In genomic region chr2:157288996-157289395, GRCm38 (mm10) we compare ENCODE assay signal across 33 mouse cellular contexts. TPM values are rescaled to one million over a fixed set of nuclear protein-coding genes. Genes with fewer than 3 reads are reported as not detected.
DNase-seq lines count a peak whose midpoint lies in the region; ATAC-seq and TF ChIP-seq lines count a peak whose summit lies in the region.
"Had no signal": no experiment of that assay in that cellular context is flagged by ENCODE, and none has a peak within 500 bp of the region (broad histone marks: within the 10 kb centered on the region; RNA-seq: fewer than 3 reads in every experiment).

No protein-coding gene starts in this region.

- TF ChIP-seq CTCF in lung, adult 2 months (IDR thresholded peaks at IDR 0.05; ENCODE audit: insufficient read depth, low read length) = no peak

- H3K36me3 ChIP-seq in liver, embryonic 11.5 days (ENCODE audit: control insufficient read depth, insufficient read depth, low read length) = peaks cover 49% of the 10 kb centered on the region
- H3K36me3 ChIP-seq in liver, embryonic 16.5 days (ENCODE audit: control insufficient read depth, insufficient read depth) = peaks cover 47% of the 10 kb centered on the region

- H3K27me3 ChIP-seq in liver, embryonic 11.5 days (replicated peaks; ENCODE audit: control insufficient read depth, insufficient read depth, low read length) = no peaks in the 10 kb centered on the region
- H3K27me3 ChIP-seq in liver, embryonic 16.5 days (ENCODE audit: control insufficient read depth, insufficient read depth, low read depth, low read length) = no peaks in the 10 kb centered on the region
- H3K27me3 ChIP-seq: CH12.LX; embryonic facial prominence, embryonic 15.5 days; limb, embryonic 15.5 days; midbrain, embryonic 13.5 days; neural tube, embryonic 13.5 days had no signal

- no peak overlapping the region for H3K9ac ChIP-seq in liver, embryonic 11.5 days (ENCODE audit: low read depth, low read length)
- no peak overlapping the region for H3K9ac ChIP-seq in liver, embryonic 16.5 days (ENCODE audit: low read depth, low read length)
- H3K9ac ChIP-seq: embryonic facial prominence, embryonic 15.5 days; limb, embryonic 15.5 days; midbrain, embryonic 13.5 days; neural tube, embryonic 13.5 days had no signal

- H3K4me2 ChIP-seq in liver, embryonic 11.5 days = no peak overlapping the region
- H3K4me2 ChIP-seq in liver, embryonic 16.5 days (ENCODE audit: low read depth, low read length) = no peak overlapping the region
- H3K4me2 ChIP-seq: embryonic facial prominence, embryonic 15.5 days; limb, embryonic 15.5 days; midbrain, embryonic 13.5 days; neural tube, embryonic 13.5 days had no signal

- no peak for DNase-seq in liver, embryonic 11.5 days (ENCODE audit: low spot score)
- no peak for DNase-seq in liver
- DNase-seq in urinary bladder, postnatal 10 days (ENCODE audit: low spot score) = no peak
- no peak for DNase-seq in lung, adult 2 months
- no peak for DNase-seq in lung, adult 18-20 months
- DNase-seq: adrenal gland, postnatal 36 days; cerebellum, adult 8-10 months; cerebellum, postnatal 25 days; gastrocnemius, postnatal 14 days; heart, postnatal 14 days; kidney, adult 8-10 months; kidney, postnatal 14 days; layer of hippocampus, adult 9-11 months; lung, postnatal 10 days had no signal

- whole genome bisulfite sequencing in liver, embryonic 11.5 days = 62% methylated on average over 5 of the region's 5 CpGs
- WGBS in liver, embryonic 16.5 days (ENCODE audit: insufficient replicate concordance) = 35% methylated on average over 5 of the region's 5 CpGs
- WGBS in lung, adult 2 months = 78% methylated on average over 5 of the region's 5 CpGs

- H3K27ac ChIP-seq in liver, embryonic 11.5 days (ENCODE audit: low read depth, low read length) = no peak overlapping the region
- H3K27ac ChIP-seq in liver, embryonic 16.5 days (ENCODE audit: low read length) = 0 out of 2 replicates have a peak overlapping the region, but pooled peaks have one; percentile 26
- H3K27ac ChIP-seq: embryonic facial prominence, embryonic 10.5 days; embryonic facial prominence, embryonic 15.5 days; hindbrain, postnatal 0 days; limb, embryonic 10.5 days; limb, embryonic 15.5 days; midbrain, embryonic 13.5 days; neural tube, embryonic 13.5 days had no signal

- no peaks in the 10 kb centered on the region for H3K9me3 ChIP-seq in liver, embryonic 11.5 days (ENCODE audit: control insufficient read depth, low read length)
- H3K9me3 ChIP-seq in liver, embryonic 16.5 days (replicated peaks; ENCODE audit: control insufficient read depth, low read length) = no peaks in the 10 kb centered on the region
- H3K9me3 ChIP-seq: embryonic facial prominence, embryonic 10.5 days; embryonic facial prominence, embryonic 15.5 days; limb, embryonic 10.5 days; limb, embryonic 15.5 days; midbrain, embryonic 13.5 days; neural tube, embryonic 13.5 days had no signal

- H3K4me3 ChIP-seq in liver, embryonic 11.5 days (ENCODE audit: low read depth, low read length) = no peak overlapping the region
- H3K4me3 ChIP-seq in liver, embryonic 16.5 days (ENCODE audit: low read depth, low read length) = no peak overlapping the region
- H3K4me3 ChIP-seq in lung, adult 2 months (replicated peaks; ENCODE audit: extremely low read depth, low read depth, low read length) = no peak overlapping the region
- H3K4me3 ChIP-seq: embryonic facial prominence, embryonic 10.5 days; embryonic facial prominence, embryonic 15.5 days; limb, embryonic 10.5 days; limb, embryonic 15.5 days; midbrain, embryonic 13.5 days; neural tube, embryonic 13.5 days had no signal

- TF ChIP-seq POLR2A in lung, adult 2 months (IDR thresholded peaks at IDR 0.05; ENCODE audit: borderline replicate concordance, extremely low read depth, low read depth, low read length) = no peak

- ATAC-seq in liver, embryonic 11.5 days (replicated peaks; ENCODE audit: low FRiP score) = peak; percentile 66
- peak; percentile 58 for ATAC-seq in erythroid progenitor cell, adult 5-6 weeks (replicated peaks; ENCODE audit: low FRiP score, poor library complexity, severe bottlenecking)
- ATAC-seq in liver, embryonic 16.5 days (ENCODE audit: low read depth) = peak; percentile 75
- ATAC-seq: forebrain, embryonic 14.5 days; hindbrain, postnatal 0 days; intestine, embryonic 16.5 days; midbrain, embryonic 13.5 days had no signal

- H3K4me1 ChIP-seq in liver, embryonic 11.5 days (replicated peaks; ENCODE audit: control insufficient read depth, insufficient read depth, low read length) = peaks cover 8% of the 10 kb centered on the region; the same call in 1 of the 2 replicates
- peaks cover 9% of the 10 kb centered on the region for H3K4me1 ChIP-seq in liver, embryonic 16.5 days (ENCODE audit: control insufficient read depth, low read depth, low read length)
- no peaks in the 10 kb centered on the region; the same call in 1 of the 2 replicates for H3K4me1 ChIP-seq in lung, adult 2 months (ENCODE audit: control insufficient read depth, insufficient read depth, low read length)
- H3K4me1 ChIP-seq: embryonic facial prominence, embryonic 15.5 days; limb, embryonic 10.5 days had no signal

RNA-seq across cellular contexts. Expression of gene Mroh8, which starts 9.6 kb away (rescaled TPM):
- polyA plus RNA-seq in liver, embryonic 11.5 days (2014; fragmentation: Nextera tagmentation; extraction: Ambion mirVana) = 0.29 and 0.57 TPM in 2 replicates
- total RNA-seq in erythroid progenitor cell, adult 5-6 weeks (2015; ENCODE audit: low replicate concordance) = not detected in 2 replicates
- total RNA-seq in erythroid progenitor cell, adult 5-6 weeks (2017; ENCODE audit: low replicate concordance) = not detected in 2 replicates
- polyA plus RNA-seq in liver, embryonic 16.5 days (2015; fragmentation: Nextera tagmentation; extraction: Ambion mirVana) = 0.21 and 0.25 TPM in 2 replicates
- 0.17 and 0.18 TPM in 2 replicates for polyA plus RNA-seq in lung, adult 2 months (2012; rRNA removed)
- total RNA-seq: hindbrain, postnatal 0 days had no signal

RNA-seq across cellular contexts. Expression of gene Rpn2, which starts 10.2 kb away (rescaled TPM):
- 302 and 331 TPM in 2 replicates for polyA plus RNA-seq in liver, embryonic 11.5 days (2014; fragmentation: Nextera tagmentation; extraction: Ambion mirVana)
- total RNA-seq in erythroid progenitor cell, adult 5-6 weeks (2015; ENCODE audit: low replicate concordance) = 59.5 and 64.5 TPM in 2 replicates
- total RNA-seq in erythroid progenitor cell, adult 5-6 weeks (2017; ENCODE audit: low replicate concordance) = 56.5 and 70.4 TPM in 2 replicates
- polyA plus RNA-seq in liver, embryonic 16.5 days (2015; fragmentation: Nextera tagmentation; extraction: Ambion mirVana) = 165 and 168 TPM in 2 replicates
- 179 and 205 TPM in 2 replicates for polyA plus RNA-seq in lung, adult 2 months (2012; rRNA removed)

RNA-seq across cellular contexts. Expression of gene Ghrh, which starts 58.3 kb away (rescaled TPM):
- polyA plus RNA-seq in liver, embryonic 11.5 days (2014; fragmentation: Nextera tagmentation; extraction: Ambion mirVana) = not detected in 2 replicates
- total RNA-seq in erythroid progenitor cell, adult 5-6 weeks (2015; ENCODE audit: low replicate concordance) = not detected in 2 replicates
- total RNA-seq in erythroid progenitor cell, adult 5-6 weeks (2017; ENCODE audit: low replicate concordance) = not detected in 2 replicates
- polyA plus RNA-seq in liver, embryonic 16.5 days (2015; fragmentation: Nextera tagmentation; extraction: Ambion mirVana) = not detected in 2 replicates
- polyA plus RNA-seq in lung, adult 2 months (2012; rRNA removed) = not detected in 2 replicates
- total RNA-seq: adrenal gland, adult 18-20 months; adrenal gland, postnatal 36 days; CH12.LX; ES-E14; gastrocnemius, postnatal 14 days; granulocyte monocyte progenitor cell, adult 5-6 weeks; heart, postnatal 14 days; hindbrain, postnatal 0 days; left cerebral cortex, postnatal 10 days had no signal
- polyA plus RNA-seq: C2C12; embryonic facial prominence, embryonic 15.5 days; heart, embryonic 14.5 days; limb, embryonic 10.5 days; limb, embryonic 15.5 days; stomach, embryonic 14.5 days had no signal
